Mouse (Mus musculus) urinary bladder, postnatal 25 days (tissue): ENCODE results near the gene 4930539E08Rik.

Experiments used
- DNase-seq: peaks from one replicate; pipeline ENCODE4 v3.0.0; 2022; ENCODE audit warnings: low spot score

4930539E08Rik gene

DNA sequence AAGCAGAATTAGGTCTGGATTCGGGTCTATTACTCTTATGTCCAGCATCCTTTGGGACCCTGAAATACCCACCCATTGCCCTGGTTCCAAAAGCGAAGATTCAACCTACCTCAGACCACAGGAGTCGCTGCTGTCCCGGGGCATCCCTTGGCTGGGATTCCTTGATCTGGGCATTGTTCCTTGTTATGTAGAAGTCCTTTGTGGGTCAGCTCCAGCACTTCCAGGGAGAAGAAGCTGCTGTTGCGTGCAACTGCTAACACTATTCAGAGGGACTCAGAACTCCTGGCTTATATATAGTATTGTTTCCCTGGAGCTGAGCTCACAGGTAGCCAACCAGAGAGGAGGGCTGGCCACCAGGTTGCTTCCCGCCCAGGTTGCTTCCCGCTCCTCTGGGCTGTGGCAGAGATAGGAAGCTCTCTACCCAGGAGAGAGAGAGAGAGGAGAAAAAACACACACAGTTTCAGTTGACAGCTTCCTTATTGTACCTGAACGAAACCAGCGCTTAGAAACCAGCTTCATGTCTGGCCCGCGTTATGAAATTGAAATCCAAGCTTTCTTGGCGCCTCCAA lies at the start of gene 4930539E08Rik:
TSS of gene 4930539E08Rik (minus strand) at position 265 of the 569 bp plus-strand sequence.
- DNase-seq = no peak

DNA sequence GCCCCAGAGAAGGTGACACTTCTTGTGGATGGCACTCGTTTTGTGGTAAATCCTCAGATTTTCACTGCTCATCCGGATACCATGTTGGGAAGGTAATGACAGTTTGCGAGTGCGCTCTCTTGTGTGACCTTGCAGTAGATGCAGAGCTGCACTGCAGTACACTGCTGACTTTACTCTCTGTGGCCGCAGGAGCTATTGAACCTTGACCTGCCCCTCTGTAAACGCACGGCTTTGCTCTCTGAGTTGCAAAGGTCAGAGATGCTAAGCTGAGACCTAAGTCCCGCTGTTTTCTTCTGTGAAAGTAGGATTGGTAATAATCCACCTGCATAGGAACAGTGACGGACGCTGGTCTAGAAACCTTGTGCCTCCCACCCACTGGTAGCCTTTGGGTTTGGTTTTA lies 46.5 kb upstream of the 4930539E08Rik start:
- no peak for DNase-seq

DNA sequence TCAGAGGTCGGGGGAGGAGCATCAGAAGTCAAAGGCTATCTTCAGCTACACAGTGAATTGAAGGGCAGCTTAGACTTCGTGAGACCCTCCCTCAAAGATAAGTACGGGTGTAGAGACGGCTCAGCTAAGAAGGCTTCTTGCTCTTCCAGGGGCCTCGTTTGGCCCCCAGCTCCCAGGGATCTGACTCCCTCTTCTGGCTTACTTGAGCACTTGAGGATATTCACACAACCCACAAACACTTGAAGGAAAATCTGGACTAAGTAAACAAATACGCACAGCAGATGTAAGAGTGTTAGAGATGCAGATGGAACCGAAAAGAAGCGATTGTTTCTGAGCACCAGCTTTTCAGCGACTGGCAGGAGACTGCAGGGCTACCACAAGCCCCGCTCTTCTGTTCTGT lies 45.5 kb upstream of the 4930539E08Rik start:
- no peak for DNase-seq

DNA sequence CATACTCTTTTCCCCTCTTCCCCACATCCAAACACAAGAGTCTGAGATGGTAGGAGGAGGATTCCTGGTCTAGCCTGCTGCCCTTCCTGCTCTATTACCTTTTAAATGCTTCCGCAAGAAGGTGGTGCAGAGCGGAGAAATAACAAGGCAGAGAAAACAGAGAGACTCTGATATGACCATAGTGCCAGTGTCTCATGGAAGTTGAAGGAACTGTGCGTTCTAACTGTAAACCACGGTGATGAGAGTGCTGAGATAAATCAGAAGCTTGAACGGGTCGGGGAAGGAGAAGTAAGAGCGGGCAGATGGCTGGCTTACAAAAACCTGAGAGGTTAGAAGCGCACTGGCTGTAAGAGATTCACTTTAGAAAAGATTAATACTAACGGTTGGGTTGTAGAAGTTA lies 39.3 kb upstream of the 4930539E08Rik start:
- no peak for DNase-seq

DNA sequence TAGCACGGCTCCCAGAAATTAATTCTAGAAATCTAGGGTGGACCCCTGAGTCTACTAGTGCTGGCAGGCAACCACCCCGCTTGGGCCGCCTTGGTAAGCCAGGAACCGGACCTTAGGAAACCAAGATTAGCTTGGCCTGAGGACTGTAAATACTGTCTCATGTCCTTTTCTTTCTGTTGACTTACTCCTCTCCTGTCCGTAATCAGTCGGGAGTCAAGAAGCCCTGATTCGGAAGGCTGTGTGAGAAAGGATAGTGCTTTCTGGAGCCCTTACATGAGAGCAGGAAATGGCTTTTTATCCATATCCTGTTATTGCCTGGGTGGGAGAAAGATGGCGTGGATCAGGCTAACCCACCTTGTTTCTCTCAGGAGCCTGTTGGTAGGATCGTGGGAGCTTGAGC lies 38.1 kb upstream of the 4930539E08Rik start:
- no peak for DNase-seq

DNA sequence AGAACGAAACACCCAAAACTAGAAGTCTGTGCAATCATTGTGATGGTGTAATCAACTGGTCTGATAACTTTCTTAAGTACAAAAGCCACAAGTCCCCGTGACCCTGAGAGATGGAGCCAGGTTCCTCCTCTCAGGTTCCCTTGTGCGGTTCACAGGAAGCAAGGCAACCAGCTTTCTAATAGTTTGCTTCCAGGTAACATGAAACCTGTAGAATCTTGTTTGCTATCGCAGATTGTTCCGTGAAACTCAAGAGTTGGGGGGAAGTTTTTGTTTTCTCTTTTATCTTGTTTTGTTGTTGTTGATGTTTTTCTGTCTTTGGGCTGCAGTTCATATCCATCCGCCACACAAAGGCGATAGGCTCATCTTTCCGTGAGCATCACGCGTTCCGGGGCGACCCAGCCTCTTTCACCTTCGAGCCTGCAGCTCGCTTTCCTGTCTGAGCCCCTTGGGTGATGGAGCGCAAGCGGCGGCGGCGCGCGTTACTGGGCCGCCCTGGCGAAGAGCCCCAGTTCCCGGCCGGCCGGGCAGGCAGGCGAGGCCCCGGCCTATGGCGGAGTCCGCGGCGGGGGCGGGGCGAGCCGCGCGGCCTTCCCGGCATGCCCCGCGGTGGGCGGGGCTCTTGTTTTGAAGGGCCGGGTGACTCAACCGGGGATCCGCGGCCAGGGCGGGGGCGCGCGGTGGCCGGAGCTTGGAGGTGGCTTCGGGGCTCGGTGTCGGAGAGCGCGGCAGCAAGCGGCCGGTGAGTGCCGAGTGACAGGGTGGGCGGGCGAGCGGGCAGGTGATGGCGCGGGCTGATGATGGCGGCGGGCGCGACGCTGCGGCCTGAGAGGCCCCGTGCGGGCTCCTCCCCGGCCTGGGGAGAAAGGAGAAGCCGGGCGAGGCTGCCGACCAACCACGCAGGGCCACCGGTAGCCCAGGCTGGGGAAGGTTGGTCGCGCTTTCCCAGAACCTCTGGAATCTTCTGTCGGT lies 37.0 kb upstream of the 4930539E08Rik start, which contains the start of gene Kctd20:
TSS of gene Kctd20 (plus strand) at position 120 of the 969 bp plus-strand sequence.
- peak; percentile 94 for DNase-seq

DNA sequence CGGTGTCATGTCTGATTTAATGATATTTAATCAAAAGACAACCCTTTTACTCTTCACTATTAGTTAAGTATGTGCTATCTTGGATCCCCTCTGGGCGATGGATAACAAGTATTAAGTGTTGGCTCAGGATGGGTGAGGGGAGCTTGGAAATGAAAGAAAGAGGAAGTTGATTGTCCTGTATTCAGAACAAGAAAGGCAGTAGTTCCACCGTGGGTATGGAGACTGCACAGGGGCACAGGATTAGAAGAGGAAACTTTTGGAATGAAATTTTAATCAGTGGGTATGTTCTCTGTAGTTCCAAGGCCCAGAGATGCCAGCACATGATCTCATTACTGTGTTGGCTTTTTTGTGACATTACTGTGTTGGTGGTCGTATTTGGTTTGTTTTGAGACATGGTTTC lies 35.6 kb upstream of the 4930539E08Rik start:
- DNase-seq = no peak

DNA sequence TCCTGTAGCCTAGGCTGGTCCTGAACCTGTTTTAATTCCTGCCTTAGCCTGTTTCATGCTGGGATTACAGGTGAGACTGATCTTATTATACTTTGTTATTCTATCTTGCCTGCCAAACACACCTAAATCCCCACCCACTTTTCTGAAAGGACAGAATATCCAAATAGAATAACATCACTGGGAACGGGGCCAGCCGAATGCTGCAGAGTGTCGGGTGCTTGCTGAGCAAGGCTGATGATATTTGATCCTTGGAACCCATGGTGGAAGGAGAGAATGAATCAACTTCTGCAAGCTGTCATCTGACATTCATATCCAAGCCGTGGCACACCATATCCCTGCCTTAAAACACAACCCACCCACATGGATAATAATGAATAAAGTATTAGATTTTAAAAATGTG lies 33.5 kb upstream of the 4930539E08Rik start:
- DNase-seq = no peak

DNA sequence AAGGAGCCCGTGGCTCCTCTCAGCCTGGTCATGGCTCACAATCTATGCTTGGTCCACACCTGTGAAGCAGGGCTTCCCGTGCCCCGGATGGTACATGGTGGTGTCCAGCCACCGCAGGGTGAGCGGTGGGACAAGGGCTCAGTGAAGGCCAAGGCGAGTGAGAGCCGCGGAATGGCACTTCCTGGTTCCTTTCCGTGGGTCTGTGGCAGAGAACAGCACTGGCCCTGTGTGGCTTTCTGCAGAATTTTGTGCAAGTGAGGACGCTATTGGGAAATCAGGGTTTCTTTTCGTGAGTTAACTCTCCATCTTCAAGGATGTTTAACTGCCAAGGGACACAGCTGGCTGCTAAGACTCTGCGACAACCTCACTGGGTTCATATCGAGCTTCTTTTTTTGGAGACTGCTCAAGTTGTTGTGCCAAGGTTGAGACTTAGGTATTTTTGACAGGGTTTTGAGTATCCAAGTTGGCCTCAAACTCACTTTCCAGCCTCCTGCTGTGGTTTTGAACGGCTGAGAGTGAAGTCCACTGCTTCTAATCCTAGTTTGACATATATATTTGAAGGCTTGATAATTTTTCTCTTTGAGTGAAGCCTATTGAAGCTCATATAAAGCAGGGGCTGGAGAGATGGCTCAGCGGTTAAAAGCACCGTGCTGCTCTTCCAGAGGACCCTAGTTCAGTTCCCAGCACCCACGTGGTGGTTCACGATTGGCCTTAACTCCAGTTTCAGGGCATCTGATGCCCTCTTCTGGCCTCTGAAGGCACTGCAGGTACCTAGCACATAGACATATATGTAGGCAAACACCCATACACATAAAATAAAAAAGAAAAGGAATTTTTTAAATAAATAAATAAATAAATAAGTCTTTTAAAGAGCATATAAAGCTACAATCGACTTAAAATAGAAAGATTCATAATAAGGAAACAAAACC lies 32.2 kb upstream of the 4930539E08Rik start:
- no peak for DNase-seq

DNA sequence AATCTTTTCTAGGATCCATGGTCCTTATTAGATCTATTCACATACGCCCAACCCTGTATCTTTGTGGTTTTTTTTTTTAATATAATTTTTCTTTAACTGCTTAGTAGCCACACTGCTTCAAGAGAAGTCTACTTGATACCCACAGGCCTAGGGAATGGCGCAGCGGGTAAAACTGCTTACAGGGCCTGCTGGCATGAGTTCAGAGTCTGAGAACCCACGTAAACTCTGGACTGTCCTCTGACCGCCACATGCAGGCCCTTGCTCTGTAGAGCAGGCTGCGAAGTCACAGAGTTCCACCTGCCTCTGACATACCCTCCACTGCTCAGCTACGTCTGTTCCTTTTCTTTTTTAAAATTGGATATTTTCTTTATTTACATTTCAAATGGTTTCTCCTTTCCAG lies 29.4 kb upstream of the 4930539E08Rik start:
- no peak for DNase-seq

DNA sequence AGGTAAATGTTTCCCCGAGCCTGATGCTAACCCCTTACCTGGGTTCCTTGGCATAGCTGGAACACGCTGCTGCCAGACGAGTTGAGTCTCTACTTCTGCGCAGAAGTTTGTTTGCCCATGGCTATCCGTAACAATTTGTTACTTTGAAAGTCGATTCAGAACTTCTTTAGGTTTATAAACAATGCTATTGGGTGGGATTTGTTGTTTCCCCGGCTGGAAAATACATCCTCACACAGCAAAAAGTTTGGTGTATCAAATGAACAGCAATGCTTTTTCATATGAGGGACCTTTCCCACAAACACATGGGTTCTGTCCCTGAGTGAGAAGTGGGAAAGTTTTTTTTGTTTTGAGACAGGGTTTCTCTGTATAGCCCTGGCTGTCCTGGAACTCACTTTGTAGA lies 28.6 kb upstream of the 4930539E08Rik start, which contains the start of gene Pxt1:
TSS of gene Pxt1 (minus strand) at position 101 of the 400 bp plus-strand sequence.
- no peak for DNase-seq

DNA sequence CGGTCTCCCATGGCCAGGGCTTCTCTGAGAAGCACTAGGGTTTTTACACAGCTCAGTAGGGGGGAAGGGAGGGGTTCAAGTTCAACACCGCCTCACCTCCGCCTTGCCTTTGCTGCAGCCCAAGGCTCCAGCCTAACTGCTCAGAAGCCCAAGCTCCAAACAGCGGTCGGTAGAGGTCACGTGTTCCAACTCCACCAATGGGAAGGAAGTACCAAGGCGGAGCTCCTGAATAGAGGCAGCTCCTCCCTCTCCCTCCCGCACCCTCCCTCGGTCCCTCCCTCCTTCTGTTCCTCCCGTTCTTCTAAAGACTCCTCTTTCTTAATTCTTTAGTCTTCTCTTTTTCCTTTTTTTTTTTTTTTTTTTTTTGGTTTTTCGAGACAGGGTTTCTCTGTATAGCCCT lies 27.0 kb upstream of the 4930539E08Rik start:
- no peak for DNase-seq

DNA sequence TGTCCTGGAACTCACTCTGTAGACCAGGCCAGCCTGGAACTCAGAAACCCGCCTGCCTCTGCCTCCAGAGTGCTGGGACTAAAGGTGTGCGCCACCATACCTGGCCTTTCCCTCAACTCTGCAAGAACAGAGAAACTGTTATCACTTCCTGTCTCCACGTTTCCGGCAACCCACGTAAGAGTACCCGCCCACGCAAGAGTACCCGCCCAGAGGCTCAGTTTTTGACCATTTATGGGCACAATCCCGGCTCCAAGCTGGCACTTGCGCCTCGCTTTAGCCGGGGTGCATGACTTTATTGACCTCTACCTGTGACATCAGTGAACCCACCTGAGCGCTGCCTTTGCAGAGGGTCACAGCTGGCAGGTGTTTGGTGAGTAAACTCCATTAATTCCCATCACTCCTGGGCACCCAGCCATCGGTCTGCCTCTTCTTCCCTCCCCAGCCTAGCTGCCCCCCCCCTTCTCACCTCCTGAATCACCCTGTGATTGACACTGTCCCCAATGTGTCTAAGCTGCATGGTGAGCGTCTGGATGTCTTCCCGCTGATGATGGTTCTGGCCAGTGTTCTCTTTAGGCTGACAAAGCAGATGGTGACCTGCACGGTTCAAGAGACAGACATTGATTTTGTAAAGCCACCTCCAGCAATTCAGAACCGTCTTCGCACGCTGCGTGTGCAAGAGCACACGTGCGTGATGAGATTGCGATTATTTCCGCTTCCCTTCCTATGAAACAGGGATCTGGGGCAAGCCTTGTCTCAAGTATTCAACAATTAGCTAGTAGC lies 25.8 kb upstream of the 4930539E08Rik start:
- no peak for DNase-seq

DNA sequence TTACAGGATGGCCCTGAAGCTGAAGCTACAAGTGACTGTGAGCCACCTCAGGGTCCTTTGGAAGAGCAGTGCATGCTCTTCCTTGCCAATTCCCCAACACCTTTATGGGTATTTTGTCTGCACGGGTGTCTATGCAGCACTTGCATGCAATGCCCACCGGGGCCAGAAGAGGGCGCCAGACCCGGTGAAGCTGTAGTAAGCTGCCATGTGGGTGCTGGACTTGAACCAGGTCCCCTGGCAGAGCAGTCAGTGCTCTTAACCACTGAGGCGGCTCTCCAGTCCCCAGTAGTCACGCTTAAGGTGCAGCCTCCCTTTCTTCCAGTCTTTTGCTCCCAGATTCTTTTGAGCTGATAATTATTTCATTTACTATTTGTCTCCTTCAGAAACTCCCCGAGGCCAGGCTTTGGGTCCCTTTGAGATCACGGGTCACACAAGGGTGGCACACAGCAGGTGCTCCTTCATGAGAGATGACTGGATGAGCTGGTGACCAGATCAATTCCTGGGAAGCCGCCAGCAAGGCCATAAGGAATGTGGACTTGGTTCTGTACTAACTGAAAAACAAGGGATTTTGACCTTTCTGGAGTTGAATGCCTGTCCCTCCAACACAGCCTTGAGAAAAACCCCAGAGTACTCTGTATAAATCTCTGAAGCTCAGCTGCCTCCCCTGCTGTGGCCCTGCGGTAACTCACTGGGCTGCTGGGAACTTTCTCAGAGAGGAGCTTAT lies 21.7 kb upstream of the 4930539E08Rik start:
- no peak for DNase-seq

DNA sequence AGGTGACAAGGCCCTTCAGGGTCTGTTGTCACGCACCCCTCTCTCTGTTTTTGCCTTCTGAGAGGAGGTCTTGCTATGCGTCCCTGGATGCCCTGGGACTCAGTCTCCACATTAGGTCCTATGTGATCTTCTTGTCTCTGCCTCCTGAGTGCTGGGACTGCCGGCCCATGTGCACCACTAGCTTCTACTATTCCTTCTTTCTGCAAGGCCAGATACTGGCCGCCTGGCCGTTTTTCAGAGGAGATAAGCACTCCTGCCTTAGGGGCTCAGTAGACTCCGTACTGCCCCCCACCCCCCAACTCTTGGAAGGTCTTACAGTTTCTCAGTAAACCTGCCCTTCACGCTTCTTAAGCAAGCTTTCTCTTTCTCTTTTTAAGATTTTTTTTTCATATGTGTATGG lies 21.0 kb upstream of the 4930539E08Rik start:
- DNase-seq = no peak

DNA sequence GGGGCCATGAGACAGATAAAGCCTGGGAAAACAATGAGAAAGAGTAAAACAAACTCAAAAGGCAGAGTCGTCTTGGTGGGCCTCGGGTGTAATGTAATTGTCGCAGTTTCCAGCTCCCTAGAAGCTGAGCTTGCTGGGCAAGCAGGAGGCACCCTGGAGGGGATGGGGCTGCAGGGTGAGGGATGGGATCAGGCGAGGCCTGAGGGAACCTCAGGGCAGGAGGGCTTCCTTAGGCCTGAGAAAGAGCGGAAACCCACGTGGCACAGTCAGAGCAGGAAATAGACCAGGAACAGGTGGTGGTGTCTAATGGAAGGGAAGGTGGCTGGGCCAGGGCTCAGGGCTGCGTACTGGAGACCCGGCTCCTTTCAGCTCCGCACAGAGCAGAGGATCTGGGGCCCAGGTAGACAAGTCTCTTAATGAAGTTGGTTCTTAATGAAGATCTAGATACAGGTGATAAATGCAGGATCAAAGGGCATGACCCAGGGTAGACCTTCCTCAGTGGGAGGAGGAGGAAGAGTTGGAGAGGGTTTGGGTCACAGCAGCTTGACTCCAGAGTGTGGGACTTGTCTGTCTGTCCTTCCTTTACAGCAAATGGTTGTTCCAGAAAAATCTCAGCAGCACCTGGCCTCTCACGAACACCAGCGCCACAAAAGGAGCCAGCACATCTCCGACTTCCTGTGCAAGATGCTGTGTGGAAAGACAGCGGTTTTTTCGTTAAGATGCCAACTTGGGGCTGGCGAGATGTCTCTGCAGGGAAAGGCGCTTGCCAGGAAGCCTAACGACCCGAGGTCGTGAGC lies 19.2 kb upstream of the 4930539E08Rik start:
- DNase-seq = no peak

DNA sequence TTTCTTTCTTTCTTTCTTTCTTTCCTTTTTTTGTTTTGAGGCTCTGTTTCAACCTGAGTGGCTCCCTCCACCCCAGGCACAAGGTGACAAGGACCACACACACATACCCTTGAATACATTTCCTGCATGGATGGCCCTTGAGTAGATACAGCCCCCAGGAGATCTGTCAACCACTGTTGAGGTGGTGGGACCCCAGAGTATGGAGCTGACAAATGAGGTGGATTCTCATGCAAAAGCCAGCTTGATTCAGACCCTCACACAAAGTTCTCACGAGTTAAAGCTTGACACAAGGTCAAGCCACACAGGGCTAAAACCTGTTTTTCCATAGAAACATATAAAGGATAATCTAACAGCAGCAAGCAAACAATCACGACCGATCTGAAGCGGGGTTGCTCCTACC lies 17.1 kb upstream of the 4930539E08Rik start:
- no peak for DNase-seq

DNA sequence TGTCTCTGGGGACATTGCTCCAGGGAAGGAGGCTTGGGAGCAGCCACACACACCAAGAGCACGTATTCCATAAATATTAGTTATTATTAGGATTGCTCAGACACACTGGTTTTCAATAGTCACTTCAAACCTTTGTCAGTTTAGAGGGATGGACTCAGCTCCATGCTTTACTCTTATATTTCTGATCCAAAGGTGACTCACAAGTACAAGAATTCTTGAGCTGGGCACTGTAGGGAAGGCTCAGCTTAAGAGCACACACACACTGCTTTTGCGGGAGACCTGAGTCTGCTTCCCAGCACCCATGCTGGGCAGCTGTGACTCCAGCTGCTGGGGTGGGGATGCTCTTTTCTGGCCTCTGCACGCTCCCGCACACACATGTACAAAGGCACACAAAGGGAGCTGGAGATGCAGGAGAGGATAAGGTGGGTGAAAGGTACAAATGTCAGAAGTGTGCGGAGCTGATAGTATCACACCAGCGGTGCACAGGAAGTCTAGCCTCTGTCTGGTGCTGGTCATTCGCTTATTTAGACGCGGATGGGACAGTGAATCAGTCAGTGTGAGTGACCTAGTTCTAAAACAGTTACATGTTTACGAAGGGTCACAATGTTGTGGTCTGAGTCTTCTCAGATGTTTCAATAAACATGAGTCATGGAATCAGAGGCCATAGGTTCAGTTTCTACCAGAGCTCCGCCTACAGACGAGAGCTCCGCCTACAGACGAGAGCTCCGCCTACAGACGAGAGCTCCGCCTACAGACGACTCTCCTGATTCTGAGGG lies 16.5 kb upstream of the 4930539E08Rik start:
- DNase-seq = no peak
